Mouse (Mus musculus) cerebellum, adult 2 months (tissue): Measurements from ENCODE around the gene Lca5. TPM values are rescaled to one million over a fixed set of nuclear protein-coding genes. Genes with fewer than 3 reads are reported as not detected.

Experiments used
- DNase-seq, 2 experiments: peaks; one replicate each; pipeline ENCODE4 v3.0.0; 2021
- H3K27ac ChIP-seq: fragments of 200-500 bp; 2 replicates; pipeline ENCODE4 v1.5.1; 2012; ENCODE audit warnings: low read length, control low read depth, inconsistent platforms; ENCODE audit not compliant: insufficient read depth
- H3K27me3 ChIP-seq: fragments of 200-500 bp; 2 replicates; pipeline ENCODE4 v1.6.1; 2012; ENCODE audit warnings: inconsistent platforms, mild to moderate bottlenecking, low read length, moderate library complexity; ENCODE audit not compliant: control insufficient read depth, insufficient read depth
- H3K4me1 ChIP-seq: fragments of 200-500 bp; 2 replicates; pipeline ENCODE4 v1.6.1; 2011; ENCODE audit warnings: low read length; ENCODE audit not compliant: control insufficient read depth, insufficient read depth
- H3K4me3 ChIP-seq: fragments of 200-500 bp; replicated peaks from 2 replicates; pipeline ENCODE3; 2011; ENCODE audit warnings: mild to moderate bottlenecking, low read depth, low read length, control low read depth; ENCODE audit not compliant: insufficient read depth
- CTCF ChIP-seq: fragments of 200-500 bp; IDR thresholded peaks from 2 replicates; pipeline ENCODE4 v1.5.1; 2011; ENCODE audit warnings: low read depth, mild to moderate bottlenecking, control low read depth, low read length, moderate library complexity, borderline replicate concordance; ENCODE audit not compliant: insufficient read depth
- POLR2A ChIP-seq: fragments of 200-500 bp; IDR thresholded peaks from 2 replicates; pipeline ENCODE4 v1.6.1; 2011; ENCODE audit warnings: low read length, control low read depth, borderline replicate concordance; ENCODE audit not compliant: insufficient read depth
- WGBS: fragments of 180-500 bp; shearing (Covaris S2); methylation state at CpG from one replicate; pipeline ENCODE4 v1.1.7; 2018; 5-methylcytosine and 5-hydroxymethylcytosine counted together
- polyA plus RNA-seq: library from polyadenylated mRNA; depleted of rRNA; stranded (reverse); fragments of >200 nt; gene quantifications from 2 replicates; pipeline ENCODE4 v1.2.3, GENCODE M21; 2012

The Lca5 gene
- polyA plus RNA-seq, 1 experiment: 8.4 TPM

- TF ChIP-seq CTCF (no peak), POLR2A (no peak)
- peak; percentile 27 to 55 for DNase-seq
- Histone ChIP-seq H3K27me3 (no peaks in the 10 kb centered on the region), H3K4me1 (no peaks in the 10 kb centered on the region), H3K4me3 (no peak overlapping the region), H3K27ac (no peak overlapping the region)
- 33% methylated on average over 2 of the region's 2 CpGs for WGBS
Observed at GRCm38 (mm10) chr9:83469871-83470270, 28.9 kb upstream of the Lca5 start.

GRCm38 (mm10) chr9:83447771-83448170 lies 6.8 kb upstream of the Lca5 start:
- H3K4me3 ChIP-seq: peak overlapping the region; percentile 60
- TF ChIP-seq CTCF: no peak
- peak; percentile 61 for TF ChIP-seq POLR2A
- under 1% methylated on average over 22 of the region's 22 CpGs for WGBS
- no peaks in the 10 kb centered on the region for H3K27me3 ChIP-seq
- H3K27ac ChIP-seq: peak overlapping the region; percentile 96
- H3K4me1 ChIP-seq: 0 out of 2 replicates have a peak, but pooled peaks cover 3% of the 10 kb centered on the region
- peak; percentile 77 to 78 for DNase-seq

- Histone ChIP-seq H3K27me3 (no peaks in the 10 kb centered on the region), H3K4me3 (no peak overlapping the region), H3K27ac (no peak overlapping the region), H3K4me1 (0 out of 2 replicates have a peak, but pooled peaks cover 3% of the 10 kb centered on the region)
- no peak for DNase-seq
- WGBS: 82% methylated on average over 9 of the region's 9 CpGs
- TF ChIP-seq CTCF: no peak
- no peak for TF ChIP-seq POLR2A
Observed at GRCm38 (mm10) chr9:83447176-83447575, 6.2 kb upstream of the Lca5 start.

- no peak for DNase-seq
- TF ChIP-seq CTCF (no peak), POLR2A (no peak)
- no peaks in the 10 kb centered on the region for H3K27me3 ChIP-seq
- H3K4me1 ChIP-seq: peaks cover 10% of the 10 kb centered on the region; the same call in 1 of the 2 replicates
- 51% methylated on average over 5 of the region's 5 CpGs for WGBS
- H3K27ac ChIP-seq: no peak overlapping the region
- no peak overlapping the region for H3K4me3 ChIP-seq
Observed at GRCm38 (mm10) chr9:83437621-83438020, 3.3 kb downstream of the Lca5 start.

GRCm38 (mm10) chr9:83434489-83434888 lies 6.4 kb downstream of the Lca5 start:
- no peak overlapping the region for H3K4me3 ChIP-seq
- TF ChIP-seq POLR2A: no peak
- TF ChIP-seq CTCF: no peak
- 7% methylated on average over 4 of the region's 4 CpGs for WGBS
- peak overlapping the region; percentile 46; the same call in 1 of the 2 replicates for H3K27ac ChIP-seq
- peak; percentile 66 to 76 for DNase-seq
- no peaks in the 10 kb centered on the region for H3K27me3 ChIP-seq
- H3K4me1 ChIP-seq: peaks cover 6% of the 10 kb centered on the region; the same call in 1 of the 2 replicates

- no peak for DNase-seq
- TF ChIP-seq CTCF (0 out of 2 replicates have a peak, but pooled peaks have one; percentile 14), POLR2A (no peak)
- Histone ChIP-seq H3K27me3 (no peaks in the 10 kb centered on the region), H3K4me1 (peaks cover 6% of the 10 kb centered on the region; the same call in 1 of the 2 replicates), H3K27ac (no peak overlapping the region), H3K4me3 (no peak overlapping the region)
- WGBS: 66% methylated on average over 7 of the region's 7 CpGs
Observed at GRCm38 (mm10) chr9:83433661-83434060, 7.3 kb downstream of the Lca5 start.

- TF ChIP-seq CTCF (no peak), POLR2A (no peak)
- 67% methylated on average over 4 of the region's 4 CpGs for WGBS
- Histone ChIP-seq H3K4me1 (no peaks in the 10 kb centered on the region), H3K4me3 (no peak overlapping the region), H3K27ac (no peak overlapping the region), H3K27me3 (no peaks in the 10 kb centered on the region)
- no peak for DNase-seq
Observed at GRCm38 (mm10) chr9:83427926-83428325, 13.0 kb downstream of the Lca5 start.

- no peaks in the 10 kb centered on the region for H3K4me1 ChIP-seq
- no peaks in the 10 kb centered on the region for H3K27me3 ChIP-seq
- WGBS: 87% methylated on average over 5 of the region's 5 CpGs
- DNase-seq: no peak
- no peak overlapping the region for H3K4me3 ChIP-seq
- no peak for TF ChIP-seq CTCF
- TF ChIP-seq POLR2A: no peak
- no peak overlapping the region for H3K27ac ChIP-seq
Observed at GRCm38 (mm10) chr9:83418965-83419364, 22.0 kb downstream of the Lca5 start.

GRCm38 (mm10) chr9:83413046-83413445 lies 27.9 kb downstream of the Lca5 start:
- peak; percentile 46; the same call in 1 of the 2 replicates for TF ChIP-seq CTCF
- no peak for TF ChIP-seq POLR2A
- no peak overlapping the region for H3K4me3 ChIP-seq
- no peak overlapping the region for H3K27ac ChIP-seq
- H3K4me1 ChIP-seq: no peaks in the 10 kb centered on the region
- H3K27me3 ChIP-seq: no peaks in the 10 kb centered on the region
- WGBS: 83% methylated on average over 10 of the region's 10 CpGs
- no peak for DNase-seq
